Mouse (Mus musculus) spleen, adult 2 months (tissue): ENCODE measurements around the gene Cactin.

Experiments
- CTCF ChIP-seq: fragments of 200-500 bp; IDR thresholded peaks from 2 replicates; pipeline ENCODE4 v1.5.1; 2011; ENCODE audit warnings: mild to moderate bottlenecking, inconsistent platforms; ENCODE audit not compliant: insufficient read depth, insufficient read length, insufficient replicate concordance; ENCODE audit errors: extremely low read depth
- POLR2A ChIP-seq: fragments of 200-500 bp; IDR thresholded peaks from 2 replicates; pipeline ENCODE4 v1.6.1; 2011; ENCODE audit warnings: low read depth, low read length, inconsistent platforms

DNA sequence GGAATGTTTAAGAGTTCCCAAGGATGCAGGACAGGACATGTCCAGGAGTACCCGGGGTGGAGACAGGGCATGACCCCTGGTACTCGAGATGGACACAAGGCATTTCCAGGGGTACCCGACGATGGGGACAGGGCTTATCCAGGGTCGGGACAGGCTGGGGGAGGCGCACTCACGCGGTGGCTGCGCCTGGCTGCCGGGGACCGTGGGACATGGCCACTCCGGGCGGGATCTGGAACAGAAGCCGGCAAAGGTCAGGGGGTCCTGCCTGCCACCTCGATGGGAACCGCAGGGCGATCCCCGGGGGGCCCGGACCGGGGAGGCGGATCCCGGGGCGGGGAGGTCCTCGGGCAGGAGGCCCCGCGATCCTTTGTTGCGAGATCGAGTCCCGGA, 29.1 kb downstream of the Cactin start:
- TF ChIP-seq POLR2A (no peak), CTCF (no peak)
